Mouse (Mus musculus) C2C12 (cell line): ENCODE measurements around the gene Adamts1.

Source experiments
- CTCF ChIP-seq: IDR thresholded peaks from one replicate; pipeline ENCODE4 v1.5.1; 2011; ENCODE audit not compliant: control insufficient read depth, insufficient read depth, insufficient read length
- MYOG ChIP-seq: IDR thresholded peaks from one replicate; pipeline ENCODE4 v1.6.1; 2011; ENCODE audit not compliant: control insufficient read depth, insufficient read length; ENCODE audit errors: extremely low read depth

- TF ChIP-seq MYOG = no peak
- TF ChIP-seq CTCF = no peak
Observed at GRCm38 (mm10) chr16:85802954-85803353, at the start of gene Adamts1.
